In the genomic region with DNA sequence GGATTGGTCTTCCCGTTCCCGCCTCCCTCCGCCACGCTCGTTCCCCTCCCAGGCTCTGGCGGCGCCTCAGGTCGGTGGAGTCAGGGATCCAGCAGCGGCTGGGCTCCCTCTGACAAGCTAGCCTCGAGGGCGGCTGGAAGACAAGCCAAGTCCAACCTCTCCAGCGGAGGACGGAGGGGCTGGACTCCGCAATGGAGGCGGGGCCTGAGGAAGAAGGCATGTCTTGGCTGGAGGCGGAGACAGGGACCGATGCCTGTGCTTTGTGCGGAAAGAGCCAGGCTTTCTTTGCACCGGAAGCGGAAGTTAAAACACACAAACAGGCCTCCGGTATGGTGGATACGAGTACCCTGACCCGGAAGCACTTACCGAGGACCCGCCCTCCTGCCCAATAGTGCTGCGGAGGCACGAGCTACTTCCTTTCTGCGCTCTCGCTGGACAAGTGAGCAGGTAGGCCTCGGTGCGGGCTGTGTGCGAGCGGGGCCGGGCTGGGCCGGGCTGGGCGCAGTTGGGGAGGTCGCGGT, we compare ENCODE assay signal across 8 mouse cellular contexts. TPM values are rescaled to one million over a fixed set of nuclear protein-coding genes. Genes with fewer than 3 reads are reported as not detected.
DNase-seq lines count a peak whose midpoint lies in the region; ATAC-seq and TF ChIP-seq lines count a peak whose summit lies in the region.

A gene (plus strand): TSS at position 377 of the 521 bp plus-strand sequence.

- H3K4me2 ChIP-seq in heart, embryonic 15.5 days, result peak within 1 kb of the TSS; percentile 77
- peak within 1 kb of the TSS; percentile 78 for H3K4me2 ChIP-seq in liver, embryonic 14.5 days (ENCODE audit: low read depth)
- H3K4me2 ChIP-seq in neural tube, embryonic 11.5 days (ENCODE audit: low read depth), result peak within 1 kb of the TSS; percentile 87
- H3K4me2 ChIP-seq in stomach, postnatal 0 days (replicated peaks; ENCODE audit: low read depth), result peak within 1 kb of the TSS; percentile 89

- TF ChIP-seq CTCF in liver, embryonic 14.5 days (IDR thresholded peaks at IDR 0.05; ENCODE audit: low read depth), result no peak
- 0 out of 2 replicates have a peak, but pooled peaks have one; percentile 1 for TF ChIP-seq CTCF in stomach, postnatal 0 days (IDR thresholded peaks at IDR 0.05; ENCODE audit: low read depth)

- peak within 1 kb of the TSS; percentile 94 for H3K27ac ChIP-seq in forebrain, embryonic 10.5 days
- peak within 1 kb of the TSS; percentile 92 for H3K27ac ChIP-seq in heart, embryonic 15.5 days
- H3K27ac ChIP-seq in liver, embryonic 14.5 days, result peak within 1 kb of the TSS; percentile 57
- peak within 1 kb of the TSS; percentile 78 for H3K27ac ChIP-seq in neural tube, embryonic 11.5 days (ENCODE audit: low read depth, low read length)
- peak within 1 kb of the TSS; percentile 90 for H3K27ac ChIP-seq in stomach, postnatal 0 days (replicated peaks)

- peak; percentile 97 for ATAC-seq in heart, embryonic 15.5 days (replicated peaks; ENCODE audit: insufficient number of reproducible peaks, insufficient read depth, low FRiP score, low read depth)
- ATAC-seq in liver, embryonic 14.5 days (ENCODE audit: insufficient read depth), result peak; percentile 96
- ATAC-seq in neural tube, embryonic 11.5 days (ENCODE audit: insufficient read depth, low FRiP score, low TSS enrichment), result peak; percentile 95
- peak; percentile 97 for ATAC-seq in stomach, postnatal 0 days (ENCODE audit: low FRiP score, low TSS enrichment)

- DNase-seq in CD8-positive naive resting alpha-beta T cell, adult 2 months (ENCODE audit: low read depth in 2 of 2, low spot score in 2 of 2), result peak; percentile 92 to 95
- peak; percentile 97 for DNase-seq in c-Kit-positive CD71-negative TER-119-negative erythroid progenitor cells, embryonic 14.5 days (ENCODE audit: low read depth)
- DNase-seq in forebrain, embryonic 10.5 days (ENCODE audit: extremely low spot score, low spot score), result peak; percentile 98
- peak; percentile 98 to 99 for DNase-seq in kidney, postnatal 25 days
- peak; percentile 99 for DNase-seq in liver, embryonic 14.5 days (ENCODE audit: low read depth in 3 of 3, low spot score in 3 of 3)
- peak; percentile 98 for DNase-seq in neural tube, embryonic 11.5 days (ENCODE audit: low spot score)
- peak; percentile 98 for DNase-seq in stomach, postnatal 0 days (ENCODE audit: low spot score)

- under 1% methylated on average over 38 of the region's 38 CpGs for WGBS in forebrain, embryonic 10.5 days
- WGBS in heart, embryonic 15.5 days, result 0% methylated on average over 38 of the region's 38 CpGs
- 0% methylated on average over 38 of the region's 38 CpGs for WGBS in liver, embryonic 14.5 days (ENCODE audit: insufficient replicate concordance)
- under 1% methylated on average over 38 of the region's 38 CpGs for WGBS in neural tube, embryonic 11.5 days
- WGBS in stomach, postnatal 0 days, result under 1% methylated on average over 38 of the region's 38 CpGs

- H3K4me3 ChIP-seq in forebrain, embryonic 10.5 days, result peak within 1 kb of the TSS; percentile 91
- H3K4me3 ChIP-seq in heart, embryonic 15.5 days, result peak within 1 kb of the TSS; percentile 81
- H3K4me3 ChIP-seq in liver, embryonic 14.5 days (ENCODE audit: insufficient read depth in 1 of 2, low read depth in 2 of 2, low read length in 2 of 2), result peak within 1 kb of the TSS; percentile 74 to 94
- peak within 1 kb of the TSS; percentile 93 for H3K4me3 ChIP-seq in neural tube, embryonic 11.5 days (ENCODE audit: low read depth, low read length)
- peak within 1 kb of the TSS; percentile 84 for H3K4me3 ChIP-seq in stomach, postnatal 0 days (ENCODE audit: low read depth, low read length)

- peak within 1 kb of the TSS; percentile 78 for H3K9ac ChIP-seq in heart, embryonic 15.5 days
- H3K9ac ChIP-seq in liver, embryonic 14.5 days (replicated peaks), result peak within 1 kb of the TSS; percentile 88
- peak within 1 kb of the TSS; percentile 94 for H3K9ac ChIP-seq in neural tube, embryonic 11.5 days (ENCODE audit: low read length)
- peak within 1 kb of the TSS; percentile 87 for H3K9ac ChIP-seq in stomach, postnatal 0 days (ENCODE audit: low read length)

- no peaks in the 10 kb centered on the region for H3K9me3 ChIP-seq in forebrain, embryonic 10.5 days
- no peaks in the 10 kb centered on the region for H3K9me3 ChIP-seq in heart, embryonic 15.5 days (replicated peaks)
- no peaks in the 10 kb centered on the region for H3K9me3 ChIP-seq in liver, embryonic 14.5 days (ENCODE audit: control insufficient read depth, low read length)
- no peaks in the 10 kb centered on the region for H3K9me3 ChIP-seq in neural tube, embryonic 11.5 days (ENCODE audit: control insufficient read depth, low read length)
- H3K9me3 ChIP-seq in stomach, postnatal 0 days (ENCODE audit: control insufficient read depth, low read length), result no peaks in the 10 kb centered on the region

- H3K27me3 ChIP-seq in forebrain, embryonic 10.5 days (ENCODE audit: poor library complexity, severe bottlenecking), result no peaks in the 10 kb centered on the region
- H3K27me3 ChIP-seq in heart, embryonic 15.5 days, result no peaks in the 10 kb centered on the region
- no peaks in the 10 kb centered on the region for H3K27me3 ChIP-seq in liver, embryonic 14.5 days (ENCODE audit: control insufficient read depth, insufficient read depth, low read length)
- H3K27me3 ChIP-seq in neural tube, embryonic 11.5 days (ENCODE audit: control insufficient read depth, insufficient read depth, low read length), result no peaks in the 10 kb centered on the region
- no peaks in the 10 kb centered on the region for H3K27me3 ChIP-seq in stomach, postnatal 0 days (ENCODE audit: control insufficient read depth, insufficient read depth, low read length)

- H3K4me1 ChIP-seq in forebrain, embryonic 10.5 days, result peaks cover 26% of the 10 kb centered on the region
- H3K4me1 ChIP-seq in heart, embryonic 15.5 days (replicated peaks), result peaks cover 24% of the 10 kb centered on the region
- peaks cover 0 to 8% of the 10 kb centered on the region in 2 experiments; a peak in 3 of 4 replicates for H3K4me1 ChIP-seq in liver, embryonic 14.5 days (replicated peaks; ENCODE audit: control insufficient read depth in 2 of 2, insufficient read depth in 2 of 2, low read length in 1 of 2)
- peaks cover 8% of the 10 kb centered on the region; the same call in 1 of the 2 replicates for H3K4me1 ChIP-seq in neural tube, embryonic 11.5 days (ENCODE audit: control insufficient read depth, insufficient read depth, low read length)
- H3K4me1 ChIP-seq in stomach, postnatal 0 days (replicated peaks; ENCODE audit: control insufficient read depth, insufficient read depth), result peaks cover 3% of the 10 kb centered on the region; the same call in 1 of the 2 replicates

- TF ChIP-seq EP300 in liver, embryonic 14.5 days (IDR thresholded peaks at IDR 0.05; ENCODE audit: low read depth), result no peak
- no peak for TF ChIP-seq EP300 in stomach, postnatal 0 days (optimal IDR thresholded peaks at IDR 0.05)

- peaks cover 46% of the 10 kb centered on the region for H3K36me3 ChIP-seq in forebrain, embryonic 10.5 days (replicated peaks)
- H3K36me3 ChIP-seq in heart, embryonic 15.5 days, result peaks cover 31% of the 10 kb centered on the region
- peaks cover 15% of the 10 kb centered on the region for H3K36me3 ChIP-seq in liver, embryonic 14.5 days (replicated peaks; ENCODE audit: control insufficient read depth, insufficient read depth, low read depth)
- peaks cover 7% of the 10 kb centered on the region; the same call in 1 of the 2 replicates for H3K36me3 ChIP-seq in neural tube, embryonic 11.5 days (ENCODE audit: control insufficient read depth, insufficient read depth, low read length)
- H3K36me3 ChIP-seq in stomach, postnatal 0 days (ENCODE audit: control insufficient read depth, insufficient read depth, low read length), result peaks cover 9% of the 10 kb centered on the region

RNA-seq across cellular contexts. Expression of the gene that starts here (rescaled TPM):
- 560 and 577 TPM in 2 replicates for polyA plus RNA-seq in forebrain, embryonic 10.5 days (2016; fragmentation: Nextera tagmentation; extraction: Ambion mirVana)
- polyA plus RNA-seq in heart, embryonic 15.5 days (2015; fragmentation: Nextera tagmentation; extraction: Ambion mirVana), result 259 and 352 TPM in 2 replicates
- polyA plus RNA-seq in liver, embryonic 14.5 days (2012; rRNA removed), result 1,402 and 1,840 TPM in 2 replicates
- polyA plus RNA-seq in liver, embryonic 14.5 days (2014; fragmentation: Nextera tagmentation; extraction: Ambion mirVana), result 511 and 539 TPM in 2 replicates
- polyA plus RNA-seq in neural tube, embryonic 11.5 days (2014; fragmentation: Nextera tagmentation; extraction: Ambion mirVana), result 478 and 494 TPM in 2 replicates
- 604 and 680 TPM in 2 replicates for polyA plus RNA-seq in stomach, postnatal 0 days (2015; fragmentation: Nextera tagmentation; extraction: Ambion mirVana)

Comparison
In these comparisons a context has a peak if more than half of its experiments do, and no peak if none do; other contexts are left out.
1. Peak in every context shown above with its lines: DNase-seq, ATAC-seq, H3K4me3 ChIP-seq and H3K27ac ChIP-seq.